Mouse (Mus musculus) thymus, postnatal 0 days (tissue): ENCODE results near the gene Hes7. TPM values are rescaled to one million over a fixed set of nuclear protein-coding genes. Genes with fewer than 3 reads are reported as not detected.

Experiments
- DNase-seq: peaks from one replicate; pipeline ENCODE4 v3.0.0-alpha.2; 2015; ENCODE audit warnings: low spot score
- polyA plus RNA-seq: library from polyadenylated mRNA; unstranded; fragments of >200 nt; fragmentation: Nextera tagmentation; extraction: Ambion mirVana; gene quantifications from 2 replicates; pipeline ENCODE4 v1.2.1, GENCODE M21; 2015

Gene Hes7
- polyA plus RNA-seq, 1 experiment from 2014 or later, result 0.39 TPM

- DNase-seq, result no peak
Observed at GRCm38 (mm10) chr11:69135361-69135760, 15.2 kb downstream of the Hes7 start.

- DNase-seq, result no peak
Observed at GRCm38 (mm10) chr11:69147546-69147945, 27.3 kb downstream of the Hes7 start.

- no peak for DNase-seq
Observed at GRCm38 (mm10) chr11:69148451-69148960, 28.3 kb downstream of the Hes7 start.

DNA sequence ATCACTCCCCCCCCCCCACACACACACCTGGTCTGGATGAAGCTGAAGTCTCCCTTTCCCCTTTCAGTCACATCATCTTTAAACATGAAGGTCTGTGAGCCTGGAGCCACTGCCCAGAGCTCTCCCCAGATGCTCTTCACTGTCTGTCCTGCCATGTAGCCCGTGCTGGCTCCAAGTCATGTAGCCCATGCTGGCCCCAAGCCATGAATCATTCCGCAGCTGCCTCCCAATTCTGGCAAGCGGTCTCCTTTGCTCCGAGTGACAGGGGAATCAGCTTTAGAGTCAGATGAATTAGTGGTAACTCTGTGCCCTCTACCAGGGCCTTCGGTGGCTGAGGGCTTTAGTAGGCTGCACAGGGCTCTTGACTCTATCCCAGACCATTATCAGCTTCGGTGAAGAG, 29.5 kb downstream of the Hes7 start:
- DNase-seq, result no peak

DNA sequence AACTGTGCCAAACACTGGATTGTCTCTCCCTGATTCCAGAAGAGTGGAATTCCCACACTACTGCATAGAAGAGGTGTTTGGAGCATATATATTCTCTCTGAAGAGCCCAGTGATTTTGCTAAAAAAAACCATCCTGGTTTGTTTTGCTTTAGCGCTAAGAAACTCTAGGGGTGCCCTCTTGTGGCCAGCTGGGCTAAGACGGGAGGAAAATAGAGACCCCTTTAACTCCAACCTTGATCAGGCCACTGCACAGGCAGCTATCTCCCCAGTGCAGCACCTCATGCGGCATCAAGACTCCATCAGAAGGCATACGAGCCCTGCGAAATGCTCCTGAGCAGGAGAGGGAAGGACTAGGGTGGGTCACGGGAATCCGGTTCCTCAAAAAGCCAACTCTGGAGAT, 30.2 kb downstream of the Hes7 start:
- peak; percentile 68 for DNase-seq

DNA sequence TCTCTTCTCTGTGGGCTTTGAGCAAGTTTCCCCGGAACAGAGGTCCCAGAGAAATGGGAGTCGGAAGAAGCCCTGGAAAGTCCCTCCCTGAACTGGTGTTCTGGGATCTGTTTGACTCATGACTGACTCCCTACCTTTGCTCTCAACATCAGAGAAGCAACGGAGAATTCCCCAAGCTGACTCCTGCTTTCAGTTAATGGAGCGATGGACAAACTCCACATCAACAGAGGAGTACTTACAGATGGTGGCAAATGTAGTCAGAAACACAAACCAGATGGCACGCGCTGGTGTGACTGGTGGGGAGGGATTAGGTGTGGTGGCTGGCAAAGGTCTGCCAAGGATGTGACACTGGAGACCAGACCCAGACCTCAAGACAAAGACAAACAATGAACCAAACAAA, 30.8 kb downstream of the Hes7 start:
- DNase-seq, result no peak

DNA sequence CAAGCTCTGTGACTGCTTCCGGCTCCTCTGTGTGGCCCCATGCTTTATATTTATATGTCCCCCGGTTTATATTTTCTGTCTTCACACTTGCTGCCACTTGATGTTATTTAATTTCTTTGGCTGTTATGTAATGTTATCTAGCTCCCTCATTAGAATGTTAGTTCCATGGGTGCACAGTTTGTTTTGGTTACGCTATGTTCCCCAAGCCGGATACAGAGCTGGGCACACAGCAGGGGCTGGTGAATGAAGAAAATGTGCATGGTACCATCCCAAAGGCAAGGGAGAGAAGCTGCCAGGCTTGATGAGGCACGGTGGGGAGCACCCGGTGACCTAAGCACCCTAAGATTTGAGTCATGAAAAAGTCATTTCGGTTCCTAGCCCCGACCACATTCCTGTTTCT, 33.6 kb downstream of the Hes7 start:
- no peak for DNase-seq

GRCm38 (mm10) chr11:69155351-69155750, 35.1 kb downstream of the Hes7 start:
- no peak for DNase-seq

DNA sequence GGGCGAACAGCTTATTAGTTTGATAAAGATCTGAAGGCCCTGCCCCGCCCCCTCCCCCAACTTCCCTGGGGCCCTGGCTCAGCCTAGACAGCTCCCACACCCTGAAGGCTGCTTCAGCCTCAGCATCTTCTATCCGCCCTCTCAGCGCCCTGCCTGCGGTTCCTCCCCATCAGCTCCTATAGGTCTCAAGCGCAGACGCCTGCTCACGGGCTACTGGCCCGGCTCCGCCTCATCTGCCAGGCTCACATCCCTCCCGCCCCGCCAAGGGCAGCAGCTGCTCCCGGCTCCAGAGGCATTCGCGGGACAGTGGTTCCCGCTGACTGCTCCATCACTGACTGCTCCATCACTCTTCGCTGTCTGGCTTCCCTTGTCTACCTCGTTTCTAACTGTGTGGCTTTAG, 36.6 kb downstream of the Hes7 start, which contains the start of gene Alox12b:
TSS of gene Alox12b (plus strand) at position 190 of the 400 bp plus-strand sequence.
- no peak for DNase-seq

DNA sequence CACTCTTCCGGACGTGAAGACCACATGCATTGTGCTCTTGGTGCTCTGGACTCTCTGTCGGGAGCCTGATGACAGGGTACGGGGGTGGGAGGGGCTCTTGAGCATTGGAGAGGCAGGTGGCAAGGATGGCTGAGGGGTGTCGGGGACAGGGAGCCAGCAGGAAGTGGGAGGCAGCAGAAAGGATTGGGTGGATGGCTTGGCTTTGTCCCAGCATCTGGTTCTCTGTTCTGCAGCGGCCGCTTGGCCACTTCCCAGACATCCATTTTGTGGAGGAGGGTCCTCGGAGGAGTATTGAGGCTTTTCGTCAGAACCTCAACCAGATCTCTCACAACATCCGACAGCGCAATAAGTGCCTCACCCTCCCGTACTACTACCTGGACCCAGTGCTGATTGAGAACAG, 49.1 kb downstream of the Hes7 start:
- DNase-seq, result no peak

DNA sequence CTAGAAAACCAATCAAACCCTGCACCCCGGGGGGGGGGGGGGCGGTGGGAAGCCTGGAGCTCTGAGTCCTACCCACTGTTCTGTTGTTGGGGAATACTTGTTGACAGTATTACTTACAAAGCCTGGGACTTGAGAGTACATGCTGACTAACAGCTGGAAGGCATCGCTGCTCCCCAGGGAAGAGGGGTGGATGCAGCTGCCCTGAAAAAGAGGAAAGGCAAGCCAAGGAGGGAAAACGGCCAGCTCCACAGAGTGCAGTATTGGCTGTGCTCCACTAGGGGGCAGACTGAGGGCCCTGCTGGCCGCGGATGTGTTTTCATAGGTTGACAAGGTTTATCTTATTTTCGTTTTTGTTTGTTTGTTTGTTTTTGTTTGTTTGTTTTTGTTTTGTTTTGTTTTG, 51.4 kb downstream of the Hes7 start:
- DNase-seq, result peak; percentile 35

GRCm38 (mm10) chr11:69172606-69173005, 52.4 kb downstream of the Hes7 start:
- DNase-seq, result no peak

Other genes with a start within 250 kb of the Hes7 start
- gene Ndel1, start 248.5 kb upstream of the Hes7 start, polyA plus RNA-seq, result 57.1 and 60.3 TPM in 2 replicates
- gene Rnf222, start 231.9 kb upstream of the Hes7 start, polyA plus RNA-seq, result 0.05 TPM in 1 of 2 replicates, not detected in the other
- gene Rpl26, start 218.8 kb upstream of the Hes7 start, polyA plus RNA-seq, result 1,221 and 1,303 TPM in 2 replicates
- not detected in 2 replicates for gene Odf4, start 193.3 kb upstream of the Hes7 start, polyA plus RNA-seq
- 1.0 and 1.1 TPM in 2 replicates for gene Arhgef15, start 162.9 kb upstream of the Hes7 start, polyA plus RNA-seq
- gene Slc25a35, start 152.3 kb upstream of the Hes7 start, polyA plus RNA-seq, result 4.0 and 4.8 TPM in 2 replicates
- 38.6 and 44.6 TPM in 2 replicates for gene Rangrf, start 145.2 kb upstream of the Hes7 start, polyA plus RNA-seq
- gene Pfas, start 111.9 kb upstream of the Hes7 start, polyA plus RNA-seq, result 26.9 and 29.7 TPM in 2 replicates
- 20.7 and 20.8 TPM in 2 replicates for gene Ctc1, start 104.5 kb upstream of the Hes7 start, polyA plus RNA-seq
- 134 and 154 TPM in 2 replicates for gene Aurkb, start 74.8 kb upstream of the Hes7 start, polyA plus RNA-seq
- gene Borcs6, start 60.7 kb upstream of the Hes7 start, polyA plus RNA-seq, result 9.8 and 12.4 TPM in 2 replicates
- gene Tmem107, start 49.6 kb upstream of the Hes7 start, polyA plus RNA-seq, result 29.8 and 33.2 TPM in 2 replicates
- 35.9 and 38.5 TPM in 2 replicates for gene Vamp2, start 31.9 kb upstream of the Hes7 start, polyA plus RNA-seq
- gene Per1, start 25.2 kb upstream of the Hes7 start, polyA plus RNA-seq, result 3.5 and 4.7 TPM in 2 replicates
- gene 9130213A22Rik, start 2.2 kb downstream of the Hes7 start, polyA plus RNA-seq, result 0.49 and 0.64 TPM in 2 replicates
- gene Aloxe3, start 5.5 kb downstream of the Hes7 start, polyA plus RNA-seq, result 0.62 and 0.73 TPM in 2 replicates
- 0.44 and 0.49 TPM in 2 replicates for gene Alox12b, start 36.6 kb downstream of the Hes7 start, polyA plus RNA-seq
- gene Alox8, start 77.4 kb downstream of the Hes7 start, polyA plus RNA-seq, result 0.14 and 0.17 TPM in 2 replicates
- not detected in 2 replicates for gene Gucy2e, start 116.6 kb downstream of the Hes7 start, polyA plus RNA-seq
- gene Cntrob, start 203.4 kb downstream of the Hes7 start, polyA plus RNA-seq, result 22.4 and 22.8 TPM in 2 replicates
- gene Trappc1, start 203.6 kb downstream of the Hes7 start, polyA plus RNA-seq, result 132 and 138 TPM in 2 replicates
- 0.18 and 0.24 TPM in 2 replicates for gene Kcnab3, start 205.9 kb downstream of the Hes7 start, polyA plus RNA-seq
- 6.8 and 8.3 TPM in 2 replicates for gene Rnf227, start 220.1 kb downstream of the Hes7 start, polyA plus RNA-seq
- 10.7 and 13.2 TPM in 2 replicates for gene Chd3, start 249.0 kb downstream of the Hes7 start, polyA plus RNA-seq